Mouse (Mus musculus): ENCODE data around the gene Irf9. TPM values are rescaled to one million over a fixed set of nuclear protein-coding genes. Genes with fewer than 3 reads are reported as not detected.
A peak's percentile ranks its signal among the peaks of the same experiment; 100 is the strongest.

Gene Irf9
- polyA plus RNA-seq, 1 experiment from 2014 or later: 46.9 TPM

DNA sequence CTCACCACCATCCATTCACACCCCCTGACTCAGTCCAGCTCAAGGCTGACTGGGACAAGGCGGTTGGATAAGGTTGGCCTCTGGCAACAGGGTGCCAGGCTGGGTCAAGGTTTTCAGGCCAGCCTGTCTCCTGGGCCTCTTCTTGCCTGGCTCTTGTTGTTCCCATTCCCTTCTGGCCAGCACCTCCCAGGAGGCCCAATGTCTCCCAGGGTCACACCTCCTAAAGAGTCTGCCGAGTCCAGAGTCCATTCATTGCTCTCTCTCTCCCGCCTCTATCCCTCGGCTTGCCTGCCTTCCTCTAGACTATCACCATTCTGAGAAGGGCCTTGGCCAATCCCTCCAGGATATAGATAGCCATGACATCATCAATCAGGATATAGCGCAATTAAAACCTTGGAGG lies 54.6 kb downstream of the Irf9 start:
- H3K9me3 ChIP-seq (ENCODE audit: control insufficient read depth): no peaks in the 10 kb centered on the region
- ATAC-seq: peak; percentile 96
- H3K36me3 ChIP-seq (ENCODE audit: control insufficient read depth, insufficient read depth): peaks cover 4% of the 10 kb centered on the region
- 0 out of 2 replicates have a peak, but pooled peaks cover 4% of the 10 kb centered on the region for H3K4me1 ChIP-seq (replicated peaks; ENCODE audit: control insufficient read depth, insufficient read depth, low read length)
- H3K9ac ChIP-seq (ENCODE audit: low read depth, low read length): no peak overlapping the region
- WGBS: 42% methylated on average over 5 of the region's 5 CpGs
- H3K4me3 ChIP-seq (ENCODE audit: low read depth, low read length): no peak overlapping the region
- TF ChIP-seq CTCF (IDR thresholded peaks at IDR 0.05; ENCODE audit: low read depth): no peak
- no peaks in the 10 kb centered on the region for H3K27me3 ChIP-seq (replicated peaks; ENCODE audit: control insufficient read depth, insufficient read depth, low read length)
- H3K4me2 ChIP-seq (replicated peaks; ENCODE audit: low read depth): 0 out of 2 replicates have a peak overlapping the region, but pooled peaks have one; percentile 0
- peak overlapping the region; percentile 87 for H3K27ac ChIP-seq (ENCODE audit: low read depth, low read length)

Other genes with a start within 250 kb of the Irf9 start
- 130 and 133 TPM in 2 replicates for gene Dhrs4, start 124.8 kb upstream of the Irf9 start, polyA plus RNA-seq (2015; fragmentation: Nextera tagmentation; extraction: Ambion mirVana)
- gene Carmil3, start 112.9 kb upstream of the Irf9 start, polyA plus RNA-seq (2015; fragmentation: Nextera tagmentation; extraction: Ambion mirVana): 0.52 and 0.61 TPM in 2 replicates
- gene Cpne6, start 93.1 kb upstream of the Irf9 start, polyA plus RNA-seq (2015; fragmentation: Nextera tagmentation; extraction: Ambion mirVana): 0.24 and 0.39 TPM in 2 replicates
- gene Nrl, start 78.6 kb upstream of the Irf9 start, polyA plus RNA-seq (2015; fragmentation: Nextera tagmentation; extraction: Ambion mirVana): not detected in 2 replicates
- 16.7 and 17.6 TPM in 2 replicates for gene Pck2, start 63.3 kb upstream of the Irf9 start, polyA plus RNA-seq (2015; fragmentation: Nextera tagmentation; extraction: Ambion mirVana)
- 67.0 and 74.7 TPM in 2 replicates for gene Dcaf11, start 43.6 kb upstream of the Irf9 start, polyA plus RNA-seq (2015; fragmentation: Nextera tagmentation; extraction: Ambion mirVana)
- 1.2 and 1.8 TPM in 2 replicates for gene A730061H03Rik, start 43.2 kb upstream of the Irf9 start, polyA plus RNA-seq (2015; fragmentation: Nextera tagmentation; extraction: Ambion mirVana)
- gene Fitm1, start 28.0 kb upstream of the Irf9 start, polyA plus RNA-seq (2015; fragmentation: Nextera tagmentation; extraction: Ambion mirVana): 0.48 and 0.52 TPM in 2 replicates
- 283 and 287 TPM in 2 replicates for gene Psme1, start 25.4 kb upstream of the Irf9 start, polyA plus RNA-seq (2015; fragmentation: Nextera tagmentation; extraction: Ambion mirVana)
- 21.6 TPM in 2 replicates for gene Emc9, start 18.3 kb upstream of the Irf9 start, polyA plus RNA-seq (2015; fragmentation: Nextera tagmentation; extraction: Ambion mirVana)
- gene Psme2, start 12.5 kb upstream of the Irf9 start, polyA plus RNA-seq (2015; fragmentation: Nextera tagmentation; extraction: Ambion mirVana): 481 and 514 TPM in 2 replicates
- 18.2 and 24.0 TPM in 2 replicates for gene Rnf31, start 11.9 kb upstream of the Irf9 start, polyA plus RNA-seq (2015; fragmentation: Nextera tagmentation; extraction: Ambion mirVana)
- 29.8 and 30.1 TPM in 2 replicates for gene Rec8, start 14.5 kb downstream of the Irf9 start, polyA plus RNA-seq (2015; fragmentation: Nextera tagmentation; extraction: Ambion mirVana)
- 28.0 and 29.8 TPM in 2 replicates for gene Ipo4, start 32.4 kb downstream of the Irf9 start, polyA plus RNA-seq (2015; fragmentation: Nextera tagmentation; extraction: Ambion mirVana)
- 2.3 and 2.7 TPM in 2 replicates for gene Gm49378, start 34.3 kb downstream of the Irf9 start, polyA plus RNA-seq (2015; fragmentation: Nextera tagmentation; extraction: Ambion mirVana)
- 94.6 and 95.9 TPM in 2 replicates for gene Tm9sf1, start 40.2 kb downstream of the Irf9 start, polyA plus RNA-seq (2015; fragmentation: Nextera tagmentation; extraction: Ambion mirVana)
- 0.65 and 0.69 TPM in 2 replicates for gene Tssk4, start 46.6 kb downstream of the Irf9 start, polyA plus RNA-seq (2015; fragmentation: Nextera tagmentation; extraction: Ambion mirVana)
- 85.1 and 94.0 TPM in 2 replicates for gene Mdp1, start 56.9 kb downstream of the Irf9 start, polyA plus RNA-seq (2015; fragmentation: Nextera tagmentation; extraction: Ambion mirVana)
- 21.3 and 24.4 TPM in 2 replicates for gene Gmpr2, start 68.4 kb downstream of the Irf9 start, polyA plus RNA-seq (2015; fragmentation: Nextera tagmentation; extraction: Ambion mirVana)
- gene Nedd8, start 68.6 kb downstream of the Irf9 start, polyA plus RNA-seq (2015; fragmentation: Nextera tagmentation; extraction: Ambion mirVana): 385 and 387 TPM in 2 replicates
- gene Tinf2, start 78.2 kb downstream of the Irf9 start, polyA plus RNA-seq (2015; fragmentation: Nextera tagmentation; extraction: Ambion mirVana): 20.6 and 21.9 TPM in 2 replicates
- 1.1 and 1.3 TPM in 2 replicates for gene Tgm1, start 110.4 kb downstream of the Irf9 start, polyA plus RNA-seq (2015; fragmentation: Nextera tagmentation; extraction: Ambion mirVana)
- gene Rabggta, start 118.7 kb downstream of the Irf9 start, polyA plus RNA-seq (2015; fragmentation: Nextera tagmentation; extraction: Ambion mirVana): 24.0 and 25.6 TPM in 2 replicates
- 466 and 476 TPM in 2 replicates for gene Dhrs1, start 142.1 kb downstream of the Irf9 start, polyA plus RNA-seq (2015; fragmentation: Nextera tagmentation; extraction: Ambion mirVana)
- 14.4 and 14.9 TPM in 2 replicates for gene Nop9, start 142.1 kb downstream of the Irf9 start, polyA plus RNA-seq (2015; fragmentation: Nextera tagmentation; extraction: Ambion mirVana)
- gene Cideb, start 154.9 kb downstream of the Irf9 start, polyA plus RNA-seq (2015; fragmentation: Nextera tagmentation; extraction: Ambion mirVana): 366 and 385 TPM in 2 replicates
- 6.7 and 9.0 TPM in 2 replicates for gene Ltb4r2, start 157.9 kb downstream of the Irf9 start, polyA plus RNA-seq (2015; fragmentation: Nextera tagmentation; extraction: Ambion mirVana)
- gene Ltb4r1, start 162.4 kb downstream of the Irf9 start, polyA plus RNA-seq (2015; fragmentation: Nextera tagmentation; extraction: Ambion mirVana): 3.8 and 4.1 TPM in 2 replicates
- 3.5 and 4.3 TPM in 2 replicates for gene Adcy4, start 180.5 kb downstream of the Irf9 start, polyA plus RNA-seq (2015; fragmentation: Nextera tagmentation; extraction: Ambion mirVana)
- gene Ripk3, start 185.3 kb downstream of the Irf9 start, polyA plus RNA-seq (2015; fragmentation: Nextera tagmentation; extraction: Ambion mirVana): 39.2 and 47.3 TPM in 2 replicates
- gene Nfatc4, start 219.6 kb downstream of the Irf9 start, polyA plus RNA-seq (2015; fragmentation: Nextera tagmentation; extraction: Ambion mirVana): 5.9 and 6.1 TPM in 2 replicates